Mouse (Mus musculus): ENCODE measurements around the gene Nt5dc3.

DNA sequence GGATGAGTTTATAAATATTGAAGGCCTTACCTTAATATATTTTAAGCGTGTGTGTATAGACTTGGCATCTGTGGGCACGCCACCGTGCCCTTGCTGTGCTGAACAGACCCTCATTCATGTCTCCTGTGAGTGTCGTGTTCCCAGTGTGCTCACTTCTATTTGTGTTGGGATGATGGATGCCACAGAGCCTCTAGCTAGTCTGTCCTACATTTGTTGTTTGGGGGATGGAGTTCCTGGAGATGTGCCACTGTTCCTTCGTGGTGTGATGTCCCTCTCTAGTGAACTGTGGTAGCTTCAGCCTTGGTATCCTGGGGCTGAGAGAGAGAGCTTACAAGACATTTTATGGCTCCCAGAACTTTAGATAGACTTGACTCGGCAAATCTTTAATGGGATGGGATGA lies 60.0 kb downstream of the Nt5dc3 start:
- TF ChIP-seq CTCF (IDR thresholded peaks at IDR 0.05; ENCODE audit: low read depth, low read length) (no peak), TAL1 (conservative IDR thresholded peaks at IDR 0.05; ENCODE audit: low read depth, low read length) (no peak), GATA1 (IDR thresholded peaks at IDR 0.05; ENCODE audit: borderline replicate concordance, low read length) (no peak), GATA2 (IDR thresholded peaks at IDR 0.05; ENCODE audit: borderline replicate concordance, low read depth, low read length) (no peak), POLR2AphosphoS5 (IDR thresholded peaks at IDR 0.05; ENCODE audit: insufficient replicate concordance, low read depth, low read length) (no peak)

All from G1E (cell line).